Mouse (Mus musculus): ENCODE measurements around the gene Kat5. TPM values are rescaled to one million over a fixed set of nuclear protein-coding genes. Genes with fewer than 3 reads are reported as not detected.

Kat5 gene
- polyA plus RNA-seq, 1 experiment, result 67.4 TPM

- Histone ChIP-seq H3K4me1 (ENCODE audit: control insufficient read depth, insufficient read depth, low read length) (no peaks in the 10 kb centered on the region), H3K27ac (ENCODE audit: insufficient read depth, low read depth, low read length) (no peak overlapping the region), H3K36me3 (ENCODE audit: control insufficient read depth, insufficient read depth, low read length) (no peaks in the 10 kb centered on the region), H3K27me3 (replicated peaks; ENCODE audit: control insufficient read depth, insufficient read depth, low read length) (no peaks in the 10 kb centered on the region), H3K4me3 (ENCODE audit: insufficient read depth, low read depth, low read length) (no peak overlapping the region)
- DNase-seq, result peak; percentile 41
- 71% methylated on average over 9 of the region's 9 CpGs for WGBS
- TF ChIP-seq POLR2A (IDR thresholded peaks at IDR 0.05; ENCODE audit: low read depth, low read length) (no peak), CTCF (conservative IDR thresholded peaks at IDR 0.05; ENCODE audit: insufficient read depth, insufficient read length, low read depth, low read length) (peak; percentile 45; the same call in 1 of the 2 replicates)
These were observed 20.9 kb downstream of the Kat5 start for GRCm38 (mm10) chr19:5589159-5589558.

GRCm38 (mm10) chr19:5581995-5582394 lies 28.0 kb downstream of the Kat5 start:
- 78% methylated on average over 2 of the region's 2 CpGs for WGBS
- Histone ChIP-seq H3K27ac (ENCODE audit: insufficient read depth, low read depth, low read length) (no peak overlapping the region), H3K4me1 (ENCODE audit: control insufficient read depth, insufficient read depth, low read length) (no peaks in the 10 kb centered on the region), H3K4me3 (ENCODE audit: insufficient read depth, low read depth, low read length) (no peak overlapping the region), H3K27me3 (replicated peaks; ENCODE audit: control insufficient read depth, insufficient read depth, low read length) (no peaks in the 10 kb centered on the region), H3K36me3 (ENCODE audit: control insufficient read depth, insufficient read depth, low read length) (no peaks in the 10 kb centered on the region)
- no peak for TF ChIP-seq POLR2A (IDR thresholded peaks at IDR 0.05; ENCODE audit: low read depth, low read length)
- TF ChIP-seq CTCF (conservative IDR thresholded peaks at IDR 0.05; ENCODE audit: insufficient read depth, insufficient read length, low read depth, low read length), result no peak
- DNase-seq, result no peak

GRCm38 (mm10) chr19:5580776-5581175 lies 29.3 kb downstream of the Kat5 start:
- Histone ChIP-seq H3K27me3 (replicated peaks; ENCODE audit: control insufficient read depth, insufficient read depth, low read length) (no peaks in the 10 kb centered on the region), H3K36me3 (ENCODE audit: control insufficient read depth, insufficient read depth, low read length) (no peaks in the 10 kb centered on the region), H3K4me3 (ENCODE audit: insufficient read depth, low read depth, low read length) (no peak overlapping the region), H3K27ac (ENCODE audit: insufficient read depth, low read depth, low read length) (no peak overlapping the region), H3K4me1 (ENCODE audit: control insufficient read depth, insufficient read depth, low read length) (no peaks in the 10 kb centered on the region)
- DNase-seq, result no peak
- no peak for TF ChIP-seq POLR2A (IDR thresholded peaks at IDR 0.05; ENCODE audit: low read depth, low read length)
- TF ChIP-seq CTCF (conservative IDR thresholded peaks at IDR 0.05; ENCODE audit: insufficient read depth, insufficient read length, low read depth, low read length), result no peak
- WGBS, result 88% methylated on average over 6 of the region's 6 CpGs

- no peaks in the 10 kb centered on the region for H3K36me3 ChIP-seq (ENCODE audit: control insufficient read depth, insufficient read depth, low read length)
- WGBS, result 80% methylated on average over 4 of the region's 4 CpGs
- H3K27ac ChIP-seq (ENCODE audit: insufficient read depth, low read depth, low read length), result no peak overlapping the region
- TF ChIP-seq POLR2A (IDR thresholded peaks at IDR 0.05; ENCODE audit: low read depth, low read length) (no peak), CTCF (conservative IDR thresholded peaks at IDR 0.05; ENCODE audit: insufficient read depth, insufficient read length, low read depth, low read length) (no peak)
- no peaks in the 10 kb centered on the region for H3K4me1 ChIP-seq (ENCODE audit: control insufficient read depth, insufficient read depth, low read length)
- DNase-seq, result no peak
- H3K4me3 ChIP-seq (ENCODE audit: insufficient read depth, low read depth, low read length), result no peak overlapping the region
- no peaks in the 10 kb centered on the region for H3K27me3 ChIP-seq (replicated peaks; ENCODE audit: control insufficient read depth, insufficient read depth, low read length)
These were observed 30.1 kb downstream of the Kat5 start for GRCm38 (mm10) chr19:5579971-5580370.

GRCm38 (mm10) chr19:5575336-5575735 lies 34.7 kb downstream of the Kat5 start:
- no peak overlapping the region for H3K4me3 ChIP-seq (ENCODE audit: insufficient read depth, low read depth, low read length)
- no peak for TF ChIP-seq CTCF (conservative IDR thresholded peaks at IDR 0.05; ENCODE audit: insufficient read depth, insufficient read length, low read depth, low read length)
- no peak for TF ChIP-seq POLR2A (IDR thresholded peaks at IDR 0.05; ENCODE audit: low read depth, low read length)
- peak; percentile 50 for DNase-seq
- no peaks in the 10 kb centered on the region for H3K36me3 ChIP-seq (ENCODE audit: control insufficient read depth, insufficient read depth, low read length)
- H3K27me3 ChIP-seq (replicated peaks; ENCODE audit: control insufficient read depth, insufficient read depth, low read length), result no peaks in the 10 kb centered on the region
- H3K4me1 ChIP-seq (ENCODE audit: control insufficient read depth, insufficient read depth, low read length), result 0 out of 2 replicates have a peak, but pooled peaks cover 3% of the 10 kb centered on the region
- WGBS, result 55% methylated on average over 1 of the region's 1 CpGs
- no peak overlapping the region for H3K27ac ChIP-seq (ENCODE audit: insufficient read depth, low read depth, low read length)

GRCm38 (mm10) chr19:5572331-5573125 lies 37.5 kb downstream of the Kat5 start:
- H3K27ac ChIP-seq (ENCODE audit: insufficient read depth, low read depth, low read length), result 0 out of 2 replicates have a peak overlapping the region, but pooled peaks have one; percentile 7
- H3K4me1 ChIP-seq (ENCODE audit: control insufficient read depth, insufficient read depth, low read length), result peaks cover 3% of the 10 kb centered on the region; the same call in 1 of the 2 replicates
- WGBS, result 65% methylated on average over 19 of the region's 19 CpGs
- DNase-seq, result peak; percentile 88
- no peak for TF ChIP-seq POLR2A (IDR thresholded peaks at IDR 0.05; ENCODE audit: low read depth, low read length)
- TF ChIP-seq CTCF (conservative IDR thresholded peaks at IDR 0.05; ENCODE audit: insufficient read depth, insufficient read length, low read depth, low read length), result no peak
- H3K27me3 ChIP-seq (replicated peaks; ENCODE audit: control insufficient read depth, insufficient read depth, low read length), result no peaks in the 10 kb centered on the region
- H3K4me3 ChIP-seq (ENCODE audit: insufficient read depth, low read depth, low read length), result no peak overlapping the region
- H3K36me3 ChIP-seq (ENCODE audit: control insufficient read depth, insufficient read depth, low read length), result no peaks in the 10 kb centered on the region; the same call in 1 of the 2 replicates

- 66% methylated on average over 5 of the region's 5 CpGs for WGBS
- peak; percentile 60 for DNase-seq
- Histone ChIP-seq H3K4me3 (ENCODE audit: insufficient read depth, low read depth, low read length) (no peak overlapping the region), H3K36me3 (ENCODE audit: control insufficient read depth, insufficient read depth, low read length) (no peaks in the 10 kb centered on the region; the same call in 1 of the 2 replicates), H3K4me1 (ENCODE audit: control insufficient read depth, insufficient read depth, low read length) (peaks cover 7% of the 10 kb centered on the region; the same call in 1 of the 2 replicates), H3K27me3 (replicated peaks; ENCODE audit: control insufficient read depth, insufficient read depth, low read length) (no peaks in the 10 kb centered on the region), H3K27ac (ENCODE audit: insufficient read depth, low read depth, low read length) (no peak overlapping the region)
- TF ChIP-seq POLR2A (IDR thresholded peaks at IDR 0.05; ENCODE audit: low read depth, low read length), result no peak
- no peak for TF ChIP-seq CTCF (conservative IDR thresholded peaks at IDR 0.05; ENCODE audit: insufficient read depth, insufficient read length, low read depth, low read length)
These were observed 38.2 kb downstream of the Kat5 start for GRCm38 (mm10) chr19:5571831-5572230.
